Mouse (Mus musculus) limb, embryonic 14.5 days (tissue): Measurements from ENCODE around the gene Ank2. TPM values are rescaled to one million over a fixed set of nuclear protein-coding genes. Genes with fewer than 3 reads are reported as not detected.

Experiments
- ATAC-seq: fragments of 200-750 bp; cut with Nextera tagmentation; 2 replicates; pipeline ENCODE4 v1.8.0; 2017; ENCODE audit warnings: low read depth, moderate number of reproducible peaks, moderate TSS enrichment; ENCODE audit not compliant: low FRiP score
- DNase-seq: peaks from one replicate; pipeline ENCODE4 v3.0.0-alpha.2; 2015; ENCODE audit warnings: low spot score
- H3K27ac ChIP-seq: fragments of 300-500 bp; sonication (generic); replicated peaks from 2 replicates; pipeline ENCODE4 v1.5.1; 2014; ENCODE audit warnings: low read depth, mild to moderate bottlenecking, low read length, moderate library complexity, mixed read lengths
- H3K27me3 ChIP-seq: fragments of 300-500 bp; sonication (generic); 2 replicates; pipeline ENCODE4 v1.6.1; 2014; ENCODE audit warnings: low read length, mixed read lengths; ENCODE audit not compliant: control insufficient read depth, insufficient read depth
- H3K36me3 ChIP-seq: fragments of 300-500 bp; sonication (generic); 2 replicates; pipeline ENCODE4 v1.6.1; 2014; ENCODE audit warnings: mild to moderate bottlenecking, low read length, moderate library complexity, mixed read lengths; ENCODE audit not compliant: control insufficient read depth, insufficient read depth
- H3K4me1 ChIP-seq: fragments of 300-500 bp; sonication (generic); 2 replicates; pipeline ENCODE4 v1.6.1; 2014; ENCODE audit warnings: antibody characterized with exemption, low read length, mixed read lengths; ENCODE audit not compliant: control insufficient read depth, insufficient read depth
- H3K4me2 ChIP-seq: fragments of 300-500 bp; sonication (generic); replicated peaks from 2 replicates; pipeline ENCODE4 v1.6.1; 2014; ENCODE audit warnings: low read depth, mild to moderate bottlenecking, low read length, moderate library complexity; ENCODE audit not compliant: severe bottlenecking
- H3K4me3 ChIP-seq: fragments of 300-500 bp; sonication (generic); replicated peaks from 2 replicates; pipeline ENCODE4 v1.5.1; 2014; ENCODE audit warnings: low read length
- H3K9ac ChIP-seq: fragments of 300-500 bp; sonication (generic); 2 replicates; pipeline ENCODE4 v1.6.1; 2014; ENCODE audit warnings: mild to moderate bottlenecking, low read depth, low read length, moderate library complexity; ENCODE audit not compliant: severe bottlenecking
- H3K9me3 ChIP-seq: fragments of 300-500 bp; sonication (generic); 2 replicates; pipeline ENCODE4 v1.6.1; 2016; ENCODE audit warnings: low read length; ENCODE audit not compliant: control insufficient read depth
- POLR2A ChIP-seq: fragments of 200-500 bp; IDR thresholded peaks from 2 replicates; pipeline ENCODE4 v1.8.0; 2012; ENCODE audit warnings: inconsistent platforms, mild to moderate bottlenecking, moderate library complexity, borderline replicate concordance; ENCODE audit not compliant: insufficient read depth, insufficient read length; ENCODE audit errors: extremely low read depth
- WGBS: fragments of 180-500 bp; shearing (Covaris S2); extraction: QIAGEN DNeasy Blood & Tissue Kit; methylation state at CpG from one replicate; pipeline ENCODE4 v1.1.7; 2014; 5-methylcytosine and 5-hydroxymethylcytosine counted together
- polyA plus RNA-seq, 2 experiments: library from polyadenylated mRNA; depleted of rRNA in 1 of 2; stranded (reverse) in 1 of 2; unstranded in 1 of 2; fragments of >200 nt; fragmentation: Nextera tagmentation in 1 of 2; extraction: Ambion mirVana in 1 of 2; gene quantifications; 2 replicates each; pipeline versions ENCODE4 v1.2.1 to v1.2.3; 2012 to 2014

Gene Ank2
- polyA plus RNA-seq, 2 experiments, result 33.0 to 41.6 TPM

DNA sequence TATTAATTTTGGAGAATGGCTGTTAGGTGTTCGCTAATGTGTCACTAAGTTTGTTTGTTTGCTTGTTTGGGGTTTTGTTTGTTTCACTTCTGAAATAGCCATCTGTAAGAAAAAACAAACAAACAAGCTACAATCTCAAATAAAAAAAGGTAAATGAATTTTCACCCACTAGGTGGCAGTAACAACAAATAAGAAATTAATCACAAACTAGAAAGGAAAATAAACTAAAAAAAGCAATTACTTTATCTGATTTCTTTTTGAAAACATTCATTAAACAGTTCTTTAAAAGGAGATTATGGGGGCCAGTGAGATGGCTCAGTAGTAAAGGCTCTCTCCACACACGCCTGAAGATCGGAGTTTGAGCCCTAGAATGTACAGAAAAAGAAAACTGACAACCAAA, 189.1 kb downstream of the Ank2 start:
- no peak overlapping the region for H3K27ac ChIP-seq
- peak; percentile 20 for DNase-seq
- TF ChIP-seq POLR2A, result no peak

GRCm38 (mm10) chr3:127303957-127304553, 195.1 kb downstream of the Ank2 start:
- TF ChIP-seq POLR2A, result no peak

More for the DNA sequence above, 189.1 kb downstream of the Ank2 start:
- no peak overlapping the region for H3K4me2 ChIP-seq
- H3K4me1 ChIP-seq, result no peaks in the 10 kb centered on the region
- H3K27me3 ChIP-seq, result no peaks in the 10 kb centered on the region
- H3K9ac ChIP-seq, result no peak overlapping the region
- H3K4me3 ChIP-seq, result no peak overlapping the region
- 85% methylated on average over 3 of the region's 3 CpGs for WGBS
- H3K36me3 ChIP-seq, result no peaks in the 10 kb centered on the region
- no peak for ATAC-seq
- H3K9me3 ChIP-seq, result no peaks in the 10 kb centered on the region

GRCm38 (mm10) chr3:127303041-127303440, 196.1 kb downstream of the Ank2 start:
- no peak for ATAC-seq
- no peak overlapping the region for H3K27ac ChIP-seq
- peaks cover 2% of the 10 kb centered on the region; the same call in 1 of the 2 replicates for H3K4me1 ChIP-seq
- DNase-seq, result no peak
- no peaks in the 10 kb centered on the region for H3K27me3 ChIP-seq
- TF ChIP-seq POLR2A, result no peak
- WGBS, result 92% methylated on average over 4 of the region's 4 CpGs
- no peak overlapping the region for H3K9ac ChIP-seq
- no peaks in the 10 kb centered on the region for H3K36me3 ChIP-seq
- H3K4me3 ChIP-seq, result no peak overlapping the region
- H3K4me2 ChIP-seq, result no peak overlapping the region
- H3K9me3 ChIP-seq, result no peaks in the 10 kb centered on the region

More at GRCm38 (mm10) chr3:127303957-127304553, 195.1 kb downstream of the Ank2 start:
- Histone ChIP-seq H3K4me1 (peaks cover 2% of the 10 kb centered on the region; the same call in 1 of the 2 replicates), H3K4me3 (no peak overlapping the region), H3K9me3 (no peaks in the 10 kb centered on the region), H3K27ac (no peak overlapping the region), H3K4me2 (no peak overlapping the region), H3K9ac (no peak overlapping the region), H3K36me3 (no peaks in the 10 kb centered on the region), H3K27me3 (no peaks in the 10 kb centered on the region)
- DNase-seq (no peak), ATAC-seq (no peak)
- 28% methylated on average over 6 of the region's 6 CpGs for WGBS

GRCm38 (mm10) chr3:127300790-127301189, 198.4 kb downstream of the Ank2 start:
- ATAC-seq (no peak), DNase-seq (no peak)
- Histone ChIP-seq H3K27me3 (no peaks in the 10 kb centered on the region), H3K4me1 (peaks cover 2% of the 10 kb centered on the region; the same call in 1 of the 2 replicates), H3K4me3 (no peak overlapping the region), H3K9ac (no peak overlapping the region), H3K9me3 (no peaks in the 10 kb centered on the region), H3K36me3 (no peaks in the 10 kb centered on the region), H3K27ac (no peak overlapping the region), H3K4me2 (no peak overlapping the region)
- TF ChIP-seq POLR2A, result no peak

DNA sequence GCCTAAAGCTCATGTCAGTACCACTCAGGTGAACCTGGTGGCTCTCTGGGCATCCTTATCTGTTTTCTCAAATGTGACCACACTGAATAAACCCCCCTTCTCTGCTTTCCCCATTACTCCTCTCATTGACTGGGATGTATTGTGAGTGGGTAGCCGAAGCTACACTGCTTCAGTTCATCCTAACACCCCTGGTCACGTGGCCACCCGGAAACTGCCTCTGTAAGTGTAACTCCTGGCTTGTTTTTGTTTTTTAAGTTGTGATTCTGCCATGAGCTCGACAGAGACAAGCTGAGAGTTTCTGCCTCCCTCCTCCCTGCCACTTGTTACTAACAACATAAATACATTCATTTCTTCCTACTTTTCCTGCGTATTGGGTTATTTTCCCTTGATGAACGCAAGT, 203.2 kb downstream of the Ank2 start:
- Histone ChIP-seq H3K4me3 (no peak overlapping the region), H3K27ac (no peak overlapping the region), H3K36me3 (no peaks in the 10 kb centered on the region), H3K9ac (no peak overlapping the region), H3K27me3 (no peaks in the 10 kb centered on the region), H3K4me1 (no peaks in the 10 kb centered on the region), H3K9me3 (no peaks in the 10 kb centered on the region), H3K4me2 (no peak overlapping the region)
- ATAC-seq, result no peak
- no peak for TF ChIP-seq POLR2A
- 80% methylated on average over 6 of the region's 6 CpGs for WGBS
- no peak for DNase-seq
